Mouse (Mus musculus) E14TG2a.4 (cell line): ENCODE results near the gene Gna15.

Source experiments
- CTCF ChIP-seq: conservative IDR thresholded peaks from 2 replicates; pipeline ENCODE4 v1.5.1; 2014; ENCODE audit warnings: low read length
- NANOG ChIP-seq: IDR thresholded peaks from 2 replicates; pipeline ENCODE4 v1.6.1; 2014; ENCODE audit warnings: borderline replicate concordance, low read length, mixed read lengths
- POU5F1 ChIP-seq: IDR thresholded peaks from 2 replicates; pipeline ENCODE4 v1.6.1; 2014; ENCODE audit warnings: low read length, borderline replicate concordance

DNA sequence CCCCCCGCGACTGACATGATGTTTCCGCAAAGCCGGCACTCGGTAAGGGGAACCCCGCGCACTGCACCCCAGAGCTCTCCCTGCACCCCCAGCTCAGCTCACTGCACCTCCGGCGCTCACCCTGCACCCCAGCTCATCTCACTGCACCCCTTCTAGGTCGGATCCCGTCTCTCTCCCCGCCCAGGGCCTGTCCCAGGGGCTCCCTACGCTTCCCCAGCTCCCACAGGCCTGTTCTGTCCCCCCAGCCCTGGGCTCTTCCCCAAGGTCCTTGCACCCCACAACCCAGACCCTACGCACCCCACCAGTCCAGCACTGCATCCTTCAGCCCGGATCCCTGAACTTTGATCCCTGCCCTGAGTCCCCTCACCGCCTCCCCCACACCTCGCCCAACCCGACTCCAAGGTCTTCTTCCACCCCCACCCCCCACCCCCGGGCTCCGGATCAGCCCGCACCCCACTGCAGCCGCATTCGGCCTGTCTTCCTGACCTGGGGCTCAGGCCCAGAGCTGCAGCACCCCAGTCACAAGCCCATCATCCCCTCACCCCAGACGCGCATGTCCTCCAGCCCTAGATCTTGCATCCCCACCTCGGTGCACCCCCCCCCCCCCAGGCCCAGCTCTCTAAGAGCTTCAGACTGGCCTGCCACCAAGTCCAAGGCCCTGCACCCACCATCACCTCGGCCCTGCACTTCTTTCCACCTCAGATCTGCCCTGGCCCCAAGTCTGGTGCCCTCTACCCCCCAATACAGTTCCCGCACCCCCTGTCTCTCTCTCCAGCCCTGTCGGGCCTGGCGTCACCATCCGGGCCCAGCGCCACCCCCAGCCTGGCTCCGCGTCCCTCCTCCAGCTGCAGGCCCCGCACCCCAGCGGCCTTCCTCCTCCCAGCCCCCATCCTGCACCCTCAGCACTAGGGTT is 35.9 kb upstream of the Gna15 start:
- no peak for TF ChIP-seq CTCF
- TF ChIP-seq NANOG: no peak
- no peak for TF ChIP-seq POU5F1
